Mouse (Mus musculus) retina, adult 2 months (tissue): ENCODE data around the gene Raver2.
"Not testable (repeated sequence)": the region's sequence is repeated elsewhere in the genome, so short reads cannot be mapped to it uniquely, and the experiment has no call there.

Experiments
- DNase-seq: peaks from one replicate; pipeline ENCODE4 v3.0.0-alpha.2; 2012; ENCODE audit warnings: low read depth, low spot score

Raver2 gene

DNA sequence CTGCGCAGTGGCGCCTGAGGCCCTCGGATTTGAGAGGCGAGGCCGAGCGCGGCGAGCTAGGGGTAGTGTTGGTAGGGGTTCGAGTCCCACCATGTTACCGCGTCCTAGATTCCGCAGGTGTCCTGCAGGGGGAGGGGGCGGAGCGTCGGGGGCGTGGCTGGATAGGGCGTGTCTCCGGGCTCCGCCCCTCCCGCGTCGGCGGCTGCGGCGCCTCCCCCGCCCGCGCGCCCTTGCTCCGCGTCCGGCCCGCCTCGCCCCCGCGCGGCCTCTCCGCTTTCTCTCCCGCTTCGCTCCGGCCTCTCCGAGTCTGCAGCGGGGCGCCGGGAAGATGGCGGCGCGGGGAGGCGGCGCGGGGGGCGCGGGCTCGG, at the start of gene Raver2:
TSS of gene Raver2 (plus strand) at position 198 of the 368 bp plus-strand sequence.
- no peak for DNase-seq

DNA sequence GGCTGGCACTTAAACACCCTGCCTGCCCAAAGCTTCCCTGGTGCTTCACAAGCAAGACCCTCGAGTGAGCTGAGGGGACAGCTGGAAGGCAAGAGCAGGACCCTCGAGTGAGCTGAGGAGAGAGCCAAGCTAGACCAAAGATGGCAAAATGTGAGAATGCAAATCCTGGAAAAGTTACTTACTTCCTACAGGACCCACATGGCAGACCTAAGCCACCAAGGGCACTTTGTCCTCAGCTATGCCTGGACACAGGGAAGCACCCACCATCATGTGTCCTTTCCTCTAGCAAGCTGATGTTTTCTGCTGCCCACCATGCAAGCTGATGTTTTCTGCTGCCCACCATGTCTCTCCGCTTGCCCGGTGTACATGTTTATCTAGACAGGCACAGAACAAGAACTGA, 48.2 kb upstream of the Raver2 start, which contains the start of gene Gm10577:
TSS of gene Gm10577 (minus strand) at position 101 of the 400 bp plus-strand sequence.
- DNase-seq, result no peak

DNA sequence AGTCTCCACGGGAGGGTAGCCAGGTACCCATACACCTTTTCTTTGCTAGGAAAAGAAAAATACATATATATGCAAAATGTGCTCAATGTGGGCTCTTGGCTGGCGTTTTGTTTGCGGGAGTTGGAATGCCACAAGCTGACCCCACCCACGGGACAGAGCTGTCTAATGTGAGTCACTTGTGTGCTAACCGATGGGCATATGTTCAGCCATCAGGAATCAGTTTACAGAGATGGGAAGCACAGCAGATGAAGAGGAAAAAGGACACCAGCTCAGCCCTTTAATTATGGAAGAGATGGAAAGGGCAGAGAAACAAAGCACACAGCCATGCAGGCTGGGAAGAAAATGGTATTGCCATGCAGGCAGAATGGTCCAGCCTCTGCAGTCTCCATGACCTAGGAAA, 42.2 kb upstream of the Raver2 start:
- no peak for DNase-seq

DNA sequence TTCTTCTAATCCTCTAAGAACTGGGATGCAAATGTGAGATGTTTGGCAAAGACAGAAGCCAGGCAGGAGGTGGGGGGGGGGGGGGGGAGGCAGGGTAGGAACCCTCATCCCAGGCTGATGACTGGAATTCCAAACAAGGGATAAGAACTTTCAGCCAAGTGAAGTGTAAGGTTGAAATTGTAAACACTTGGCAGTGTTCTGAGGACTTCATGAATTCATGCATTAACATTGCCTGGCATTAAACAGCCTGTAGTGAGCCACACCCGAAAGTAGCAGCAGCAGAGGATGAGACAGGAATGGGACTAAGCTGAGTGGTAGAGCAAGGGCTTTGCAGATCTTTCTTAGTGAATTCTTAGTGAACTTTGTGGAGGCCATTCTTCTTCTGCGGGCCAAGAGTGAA, 41.8 kb upstream of the Raver2 start:
- DNase-seq, result no peak

DNA sequence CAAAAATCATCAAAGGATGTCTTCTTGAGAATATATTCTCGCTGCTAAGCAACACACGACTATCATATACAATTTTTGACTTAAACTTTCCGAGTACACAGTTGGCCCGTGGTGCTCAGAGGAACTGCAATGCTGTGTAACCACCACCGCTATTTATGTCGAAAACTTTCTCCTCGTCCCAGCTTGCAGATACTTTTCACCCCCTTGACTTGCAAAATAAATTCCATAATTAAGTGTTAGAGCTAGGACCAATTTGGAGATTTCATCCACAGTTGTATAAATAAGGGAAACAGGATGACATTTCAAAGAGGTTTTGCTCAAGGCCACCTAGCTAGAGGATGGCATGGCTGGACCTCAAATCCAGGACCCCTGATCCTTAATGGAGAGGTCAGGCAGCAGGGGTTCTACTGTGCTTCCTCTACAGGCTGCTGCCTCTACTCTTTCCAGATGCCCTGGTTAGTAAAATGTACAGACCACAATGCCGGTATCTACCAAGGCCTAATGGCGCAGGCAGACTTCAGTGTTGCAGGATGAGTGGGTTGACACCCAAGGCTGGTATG, 40.9 kb upstream of the Raver2 start:
- DNase-seq, result no peak

DNA sequence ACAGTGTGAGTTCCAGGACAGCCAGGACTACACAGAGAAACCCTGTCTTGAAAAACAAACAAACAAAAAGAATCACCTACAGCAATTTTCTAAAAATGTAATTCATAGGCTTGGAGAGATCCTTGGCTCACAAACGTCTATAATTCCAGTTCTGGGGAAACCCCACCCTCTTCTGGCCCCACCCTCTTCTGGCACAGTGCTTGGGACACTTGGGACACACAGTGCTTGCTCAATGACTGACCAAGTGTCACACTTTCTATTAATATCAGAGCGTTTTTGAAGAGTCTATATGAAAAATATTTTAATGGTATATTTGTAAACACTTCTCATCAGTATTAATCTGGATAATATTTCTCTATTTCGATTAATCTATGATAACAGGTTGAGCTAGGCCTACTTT, 35.7 kb upstream of the Raver2 start:
- no peak for DNase-seq

DNA sequence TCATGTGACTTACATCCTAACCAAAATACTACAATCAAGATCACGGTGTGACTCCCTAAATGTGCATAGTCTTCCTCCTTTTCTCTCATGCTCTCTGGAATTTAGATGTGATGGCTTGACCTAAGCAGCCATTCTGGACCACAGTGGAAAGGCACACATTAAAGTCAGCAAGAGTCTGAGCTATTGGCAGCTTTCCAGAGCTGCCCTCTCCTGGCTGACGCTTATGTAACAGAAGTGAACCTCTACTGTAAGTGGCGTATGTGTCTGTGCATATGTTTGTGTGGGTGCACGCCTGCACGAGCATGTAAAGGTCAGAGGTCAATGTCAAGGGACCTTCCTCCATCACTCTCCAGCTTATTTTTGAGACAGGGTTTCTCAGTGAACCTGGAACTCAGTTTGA, 33.7 kb upstream of the Raver2 start:
- no peak for DNase-seq

DNA sequence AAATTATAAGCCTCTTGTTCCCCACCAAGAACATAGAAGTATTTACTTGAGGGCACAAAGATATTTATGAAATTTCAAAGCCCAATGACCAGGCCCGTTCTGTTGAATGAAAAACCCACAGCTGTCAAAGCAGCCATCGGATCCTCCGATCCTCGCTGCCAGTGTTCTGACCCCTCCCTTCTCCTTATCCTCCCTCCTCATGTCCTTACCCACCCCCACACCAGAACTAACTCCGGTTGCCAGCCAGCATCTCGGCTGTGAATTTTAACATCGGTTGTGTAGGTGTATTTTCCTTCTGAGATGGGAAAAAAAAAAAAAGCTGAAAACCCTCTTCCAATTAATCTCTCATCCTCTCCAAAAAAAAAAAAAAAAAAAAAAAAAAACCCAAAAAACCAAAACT, 31.6 kb upstream of the Raver2 start:
- DNase-seq, result no peak

DNA sequence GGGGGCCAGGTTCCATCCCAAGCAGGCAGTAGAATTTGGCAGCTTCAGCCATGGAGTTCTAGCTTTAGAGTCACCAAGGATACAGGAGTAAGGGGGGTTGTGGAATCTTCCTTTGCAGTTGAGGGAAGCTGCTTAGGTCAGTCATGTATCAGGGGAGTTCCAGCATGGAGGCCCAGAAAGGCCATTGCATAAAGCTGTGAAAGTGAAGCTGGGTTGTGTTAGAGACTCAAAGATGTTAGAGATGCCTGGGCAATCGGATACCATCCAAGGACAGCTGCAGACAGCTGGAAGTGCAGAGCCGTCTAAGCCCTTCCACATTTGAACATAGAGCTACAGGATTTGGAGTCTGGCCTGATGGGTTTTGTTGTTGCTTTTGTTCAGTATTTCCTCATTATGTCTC, 25.1 kb upstream of the Raver2 start:
- DNase-seq, result no peak

DNA sequence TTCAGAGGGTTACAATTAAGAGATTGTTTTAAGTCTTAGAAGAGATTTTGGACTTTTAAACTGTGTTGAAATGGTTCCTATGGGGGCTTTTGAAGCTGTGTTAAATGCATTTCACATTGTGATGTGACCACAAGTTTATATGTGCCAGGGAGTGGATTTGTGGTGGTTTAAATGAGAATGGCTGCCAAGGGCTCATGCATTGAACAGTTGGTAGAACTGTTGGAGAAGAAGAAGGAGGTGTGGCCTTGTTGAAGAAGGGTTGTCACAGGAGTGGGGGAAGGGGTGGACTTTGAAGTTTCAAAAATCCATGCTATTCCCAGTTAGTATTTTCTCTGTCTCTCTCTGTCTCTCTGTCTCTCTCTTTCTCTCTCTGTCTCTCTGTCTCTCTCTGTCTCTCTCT, 24.6 kb upstream of the Raver2 start:
- DNase-seq, result no peak

DNA sequence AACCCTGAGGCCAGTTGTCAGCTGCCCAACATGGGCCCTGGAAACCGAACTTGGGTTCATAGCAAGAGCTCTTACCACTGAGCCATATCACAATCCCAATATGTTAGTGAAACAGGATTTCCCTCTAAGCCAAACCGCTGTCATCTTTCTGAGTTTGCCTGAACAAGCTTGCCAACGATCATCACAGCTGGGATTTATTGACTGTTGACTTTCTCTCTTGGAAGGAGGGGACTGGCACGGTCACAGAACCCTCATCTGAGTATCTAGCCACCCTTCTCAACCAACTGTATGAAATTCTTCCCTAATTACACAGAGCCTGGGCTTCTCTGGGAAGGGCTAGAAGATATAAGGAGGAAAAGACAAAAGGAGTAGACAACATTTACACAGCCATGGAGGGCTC, 22.2 kb upstream of the Raver2 start:
- DNase-seq, result no peak

DNA sequence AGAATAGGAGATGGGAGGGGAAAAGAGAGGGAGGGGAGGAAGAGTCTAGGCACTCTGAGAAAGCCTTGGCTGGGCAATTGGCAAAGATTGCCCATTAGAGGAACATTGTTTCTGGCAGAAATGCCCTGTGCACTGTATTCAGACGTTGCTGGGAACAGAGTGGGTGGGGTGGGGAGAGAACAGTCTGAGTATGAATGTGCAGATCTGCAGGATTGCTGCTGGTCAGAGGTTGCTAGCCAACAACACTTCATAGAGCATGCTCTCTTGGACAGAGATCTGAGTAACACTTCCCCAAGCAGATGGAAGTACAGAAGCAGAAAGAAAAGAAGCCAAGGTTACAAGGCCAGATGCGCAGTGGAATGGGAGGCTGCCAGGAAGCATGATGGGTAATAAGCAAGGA, 6.6 kb upstream of the Raver2 start:
- DNase-seq, result no peak

DNA sequence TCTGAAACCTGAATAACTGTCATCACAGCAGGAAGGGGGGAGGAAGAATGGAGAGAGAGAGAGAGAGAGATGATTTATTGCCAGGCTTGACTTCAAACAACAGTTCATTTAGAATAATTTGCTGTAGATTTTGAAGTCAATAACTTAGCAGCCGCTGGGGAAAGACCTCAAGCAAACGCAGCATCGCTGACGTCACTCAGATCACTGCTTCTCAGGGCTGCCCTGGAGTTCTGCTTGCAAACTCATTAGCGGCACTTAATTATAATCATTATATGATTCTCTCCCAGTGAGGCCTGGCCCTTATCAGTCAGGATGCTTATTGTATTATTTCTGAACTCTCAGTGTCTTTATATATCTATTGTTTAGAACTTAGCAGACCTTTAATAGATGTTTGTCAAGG, 2.4 kb upstream of the Raver2 start:
- DNase-seq, result no peak

DNA sequence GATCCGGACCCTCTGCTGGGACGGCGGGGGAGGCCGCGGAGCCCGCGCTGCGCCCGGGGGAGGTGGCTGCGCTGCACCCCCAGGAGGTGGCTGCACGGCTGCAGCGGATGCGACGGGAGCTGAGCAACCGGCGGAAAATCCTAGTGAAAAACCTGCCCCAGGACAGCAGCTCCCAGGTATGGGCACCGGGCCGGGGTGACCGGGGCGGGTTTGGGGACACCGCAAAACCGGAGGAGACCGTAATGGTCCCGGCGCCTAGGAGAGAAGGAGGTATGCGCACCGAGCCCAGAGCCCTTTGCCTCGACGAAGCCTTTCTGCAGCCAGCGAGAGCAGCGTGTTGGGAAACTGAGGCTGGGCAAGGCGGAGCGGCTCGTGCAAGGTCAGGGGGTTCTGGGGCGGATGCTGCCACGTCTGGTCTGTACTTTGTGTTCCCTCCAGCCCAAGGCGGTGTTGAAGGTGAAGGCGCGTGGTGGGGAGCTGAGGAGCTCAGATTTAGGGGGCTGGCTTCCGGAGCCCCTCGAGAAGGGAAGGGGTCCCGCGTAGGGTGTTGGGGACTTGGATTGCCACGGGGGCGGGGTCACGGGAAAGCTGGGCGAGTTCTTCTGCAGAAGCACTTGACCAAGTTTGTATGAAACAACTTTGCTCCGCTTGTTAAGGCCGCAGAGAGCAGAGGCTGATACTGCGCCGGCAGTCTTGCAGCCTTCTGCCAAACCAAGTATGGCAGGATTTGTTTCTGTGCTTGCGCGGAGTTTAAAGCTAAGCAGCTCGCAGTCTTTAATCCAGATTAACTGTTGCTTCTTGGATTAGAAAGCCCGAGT, 580 bp downstream of the Raver2 start:
- DNase-seq, result no peak

DNA sequence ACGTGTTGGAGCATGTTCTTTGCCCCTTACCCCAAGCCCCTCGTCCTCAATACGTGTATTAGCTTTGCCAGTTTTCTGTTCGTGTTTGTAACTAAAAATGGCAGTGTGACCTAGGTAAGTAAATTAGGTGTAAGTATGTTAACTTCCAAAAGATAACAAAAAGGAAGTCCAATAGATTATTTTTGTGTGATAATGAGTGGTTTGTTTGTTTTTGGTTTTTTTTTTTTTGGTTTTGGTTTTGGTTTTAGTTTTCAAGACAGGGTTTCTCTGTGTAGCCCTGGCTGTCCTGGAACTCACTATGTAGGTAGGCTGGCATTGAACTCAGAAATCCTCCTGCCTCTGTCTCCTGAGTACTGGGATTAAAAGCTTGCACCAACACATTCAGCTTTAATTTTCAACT, 2.8 kb downstream of the Raver2 start:
- DNase-seq, result no peak

DNA sequence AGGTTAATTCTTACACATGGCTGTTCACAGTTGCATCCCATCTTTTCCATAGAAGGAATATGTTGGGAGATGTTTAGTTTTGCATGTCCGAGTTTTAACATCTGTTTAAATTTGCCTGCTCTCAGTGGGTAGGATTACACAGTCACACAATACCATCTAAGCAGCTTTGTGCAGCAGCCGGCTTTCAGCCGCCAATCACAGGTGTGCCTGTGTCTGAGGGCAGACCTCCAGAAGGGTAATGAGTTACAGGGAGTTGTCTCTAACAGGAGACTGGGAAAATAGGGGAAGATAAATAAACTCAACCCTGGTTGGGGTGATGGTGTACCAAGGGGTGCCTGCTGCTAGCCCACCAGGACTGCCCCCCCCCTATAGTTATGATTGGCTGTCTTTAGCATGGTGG, 7.6 kb downstream of the Raver2 start:
- no peak for DNase-seq

DNA sequence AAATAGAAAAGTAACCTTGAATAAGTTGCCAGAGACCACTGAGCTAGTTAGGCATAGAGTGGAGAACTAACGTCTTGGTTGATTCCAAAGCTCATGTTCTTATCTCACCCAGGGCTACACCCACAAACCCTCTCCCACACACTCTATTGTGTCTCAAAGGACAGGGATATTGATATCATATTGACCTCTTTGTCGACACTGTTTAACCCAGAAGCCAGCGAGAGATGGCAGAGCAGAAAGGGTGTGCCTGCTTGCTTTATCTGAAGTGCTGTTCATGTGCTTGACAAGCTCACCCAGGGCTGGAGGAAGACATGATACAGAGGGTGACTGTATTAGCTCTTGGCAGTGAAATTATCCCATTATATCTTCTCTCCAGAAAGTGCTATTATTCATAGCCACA, 11.2 kb downstream of the Raver2 start:
- DNase-seq, result no peak

DNA sequence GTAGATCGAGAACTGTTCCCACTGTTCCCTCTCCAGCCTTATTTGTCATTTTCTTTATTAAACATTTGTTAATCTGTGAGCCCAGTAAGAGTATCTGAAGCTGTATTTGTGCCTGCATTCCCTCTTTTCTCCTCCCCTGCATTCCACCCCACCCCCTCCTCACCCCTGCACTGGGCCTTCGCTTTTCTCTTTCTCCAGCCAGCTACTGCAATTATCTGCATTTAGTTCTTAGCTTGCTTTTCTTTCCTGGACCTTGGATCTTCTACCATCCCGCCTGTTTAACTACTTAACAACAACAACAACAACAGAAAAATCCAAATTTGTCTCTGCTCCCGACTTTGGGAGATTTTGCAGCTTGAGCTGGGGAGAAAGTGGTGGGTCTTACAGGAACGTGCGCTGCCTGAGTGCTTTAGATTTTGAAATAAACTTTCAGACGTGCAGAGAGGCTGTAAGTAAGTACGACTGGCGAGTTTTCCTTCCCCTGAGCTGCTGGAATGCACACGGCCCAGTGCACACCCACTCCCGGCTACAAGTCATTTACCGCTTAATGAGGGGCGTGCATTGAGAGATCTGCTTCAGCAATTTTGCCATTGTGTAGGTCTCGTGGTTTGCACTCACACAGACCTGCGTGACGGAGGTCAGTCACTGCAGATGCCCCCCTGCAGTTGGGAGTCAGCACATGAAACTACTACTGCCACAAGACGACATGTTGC, 13.5 kb downstream of the Raver2 start:
- DNase-seq, result no peak

DNA sequence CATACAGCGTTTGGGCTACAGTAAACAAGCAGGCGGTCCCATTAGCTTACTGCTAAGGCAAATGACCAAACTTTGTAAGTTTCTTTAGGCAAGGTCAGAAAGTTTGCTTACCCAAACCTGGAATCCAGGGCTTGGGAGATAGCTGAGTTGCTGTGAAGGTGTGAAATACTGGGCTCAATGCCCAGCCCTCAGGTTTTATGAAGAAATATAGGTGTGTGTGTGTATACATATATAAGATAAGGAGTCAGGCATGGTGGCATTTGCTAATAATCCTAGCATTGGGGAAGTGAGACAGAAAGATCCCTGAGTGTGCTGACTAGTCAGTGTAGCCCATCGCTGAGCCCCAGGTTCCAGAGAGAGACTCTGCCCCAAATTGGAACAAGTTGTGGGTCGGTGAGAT, 16.1 kb downstream of the Raver2 start:
- DNase-seq, result no peak

DNA sequence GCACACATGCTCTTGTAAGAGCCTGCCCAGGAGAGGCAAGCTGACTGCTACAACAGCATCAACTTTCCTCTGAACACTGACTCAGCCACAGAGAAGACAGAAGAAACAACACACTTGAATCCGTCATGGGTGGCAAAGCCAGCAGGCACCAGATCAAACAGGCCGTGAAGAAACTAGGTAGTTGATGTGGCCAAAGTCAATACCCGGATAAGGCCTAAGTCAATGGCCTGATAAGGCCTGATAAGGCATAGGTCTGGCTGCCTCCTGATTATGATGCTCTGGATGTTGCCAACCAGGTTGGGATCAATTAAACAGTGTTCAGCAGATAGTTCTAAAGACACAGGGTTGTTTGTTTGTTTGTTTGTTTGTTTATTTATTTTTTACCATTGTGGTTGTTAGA, 17.3 kb downstream of the Raver2 start:
- DNase-seq, result no peak

DNA sequence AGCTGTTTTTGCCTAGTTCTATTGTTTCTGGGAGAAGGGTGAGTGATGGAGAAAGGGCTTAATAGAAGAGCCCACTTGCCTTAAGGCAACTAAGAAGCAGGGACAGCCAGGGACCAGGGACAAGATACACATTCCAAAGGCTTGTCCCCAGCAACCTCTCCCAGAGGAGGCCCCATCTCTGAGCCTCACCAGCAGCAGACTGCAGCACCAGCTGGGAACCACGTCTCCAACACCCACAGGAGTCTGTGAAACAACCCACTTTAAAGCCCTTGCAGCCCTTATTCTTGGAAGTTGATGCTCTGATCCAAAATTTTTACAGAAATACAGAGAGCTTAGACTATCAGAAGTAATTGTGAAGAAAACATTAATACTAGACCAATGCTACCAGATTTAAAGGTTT, 18.9 kb downstream of the Raver2 start:
- no peak for DNase-seq

DNA sequence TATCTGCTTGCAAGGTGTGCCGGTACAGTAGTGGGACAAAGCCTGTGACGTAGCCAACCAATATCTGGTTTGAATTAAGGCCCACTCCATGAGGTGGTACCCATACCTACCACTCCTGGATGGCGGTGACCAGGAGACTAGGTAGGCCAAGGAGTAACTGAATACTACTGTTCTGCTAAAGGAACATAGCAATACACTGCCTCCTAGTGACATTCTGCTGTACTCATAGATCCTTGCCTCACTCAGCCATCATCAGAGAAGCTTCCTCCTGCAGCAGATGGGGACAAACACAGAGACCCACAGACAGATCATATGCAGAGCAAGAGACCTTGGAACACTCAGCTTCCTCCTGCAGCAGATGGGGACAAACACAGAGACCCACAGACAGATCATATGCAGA, 21.8 kb downstream of the Raver2 start:
- not testable (repeated sequence) for DNase-seq

DNA sequence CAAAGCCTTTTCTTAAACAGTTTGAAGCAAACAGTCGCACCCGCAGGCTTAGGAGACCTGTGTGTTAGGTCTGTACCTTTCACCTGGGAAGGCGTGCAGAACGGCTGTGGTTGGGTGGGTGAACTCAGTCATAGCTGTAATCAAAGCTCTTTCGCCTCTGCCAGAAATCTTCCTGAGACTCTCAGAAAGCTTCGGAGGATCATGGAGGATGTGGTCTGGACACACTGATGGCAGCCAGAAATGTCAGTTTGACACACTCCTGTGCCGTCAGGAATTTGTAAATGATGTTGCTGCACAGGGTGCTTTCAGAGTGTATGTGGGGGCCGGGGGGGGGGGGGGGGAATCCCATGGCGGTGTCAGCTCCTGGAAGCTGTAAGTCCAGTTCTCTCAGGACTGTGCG, 24.5 kb downstream of the Raver2 start:
- DNase-seq, result no peak
